Mouse (Mus musculus): Measurements from ENCODE around the gene 1700018B08Rik.

Gene 1700018B08Rik

DNA sequence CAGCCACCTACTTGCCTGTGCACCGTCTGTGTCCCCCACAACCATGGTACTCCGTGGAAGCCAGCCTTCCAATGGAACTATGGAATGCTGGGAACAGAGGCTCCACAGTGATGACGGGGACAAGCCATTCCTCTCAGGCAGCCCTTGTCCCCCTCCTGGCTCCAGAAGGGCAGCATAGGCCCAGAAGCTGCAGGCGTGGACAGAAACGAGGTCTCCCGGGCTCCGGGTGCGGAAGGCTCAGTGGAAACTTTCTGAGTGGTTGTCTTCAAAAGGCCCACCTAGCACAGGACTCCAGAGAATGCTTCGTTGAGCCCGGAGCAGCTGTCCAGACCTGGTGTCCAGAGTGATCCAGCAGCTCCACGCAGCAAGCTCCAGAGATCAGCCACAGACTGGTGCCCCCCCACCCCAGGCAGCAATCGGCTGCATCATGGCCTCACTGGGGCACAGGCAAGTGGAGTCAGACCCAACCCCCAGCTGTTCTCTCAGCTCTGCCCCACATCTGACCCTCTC lies at the start of gene 1700018B08Rik:
Gene 1700018B08Rik (minus strand): TSS at position 45 of the 510 bp plus-strand sequence.
- no peak for DNase-seq

DNA sequence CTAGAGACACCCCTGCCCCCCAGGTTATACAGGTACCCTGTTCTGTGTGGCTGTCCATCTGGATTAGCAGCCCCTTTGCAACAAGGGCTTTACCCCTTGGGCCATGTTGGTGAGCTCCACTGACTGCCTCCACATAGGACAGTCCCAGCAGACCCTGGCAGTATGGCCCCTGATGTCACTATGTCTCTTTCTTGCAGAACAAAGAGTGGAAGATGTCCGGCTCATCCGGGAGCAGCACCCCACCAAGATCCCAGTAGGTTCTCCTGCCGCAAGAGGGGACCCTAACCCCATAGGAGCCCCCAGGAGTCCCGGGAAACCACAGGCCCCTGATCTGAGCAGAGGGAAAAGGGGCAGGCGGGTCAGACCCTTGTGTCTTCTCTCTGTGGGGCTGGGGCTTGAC lies 49.2 kb upstream of the 1700018B08Rik start:
- no peak for DNase-seq

DNA sequence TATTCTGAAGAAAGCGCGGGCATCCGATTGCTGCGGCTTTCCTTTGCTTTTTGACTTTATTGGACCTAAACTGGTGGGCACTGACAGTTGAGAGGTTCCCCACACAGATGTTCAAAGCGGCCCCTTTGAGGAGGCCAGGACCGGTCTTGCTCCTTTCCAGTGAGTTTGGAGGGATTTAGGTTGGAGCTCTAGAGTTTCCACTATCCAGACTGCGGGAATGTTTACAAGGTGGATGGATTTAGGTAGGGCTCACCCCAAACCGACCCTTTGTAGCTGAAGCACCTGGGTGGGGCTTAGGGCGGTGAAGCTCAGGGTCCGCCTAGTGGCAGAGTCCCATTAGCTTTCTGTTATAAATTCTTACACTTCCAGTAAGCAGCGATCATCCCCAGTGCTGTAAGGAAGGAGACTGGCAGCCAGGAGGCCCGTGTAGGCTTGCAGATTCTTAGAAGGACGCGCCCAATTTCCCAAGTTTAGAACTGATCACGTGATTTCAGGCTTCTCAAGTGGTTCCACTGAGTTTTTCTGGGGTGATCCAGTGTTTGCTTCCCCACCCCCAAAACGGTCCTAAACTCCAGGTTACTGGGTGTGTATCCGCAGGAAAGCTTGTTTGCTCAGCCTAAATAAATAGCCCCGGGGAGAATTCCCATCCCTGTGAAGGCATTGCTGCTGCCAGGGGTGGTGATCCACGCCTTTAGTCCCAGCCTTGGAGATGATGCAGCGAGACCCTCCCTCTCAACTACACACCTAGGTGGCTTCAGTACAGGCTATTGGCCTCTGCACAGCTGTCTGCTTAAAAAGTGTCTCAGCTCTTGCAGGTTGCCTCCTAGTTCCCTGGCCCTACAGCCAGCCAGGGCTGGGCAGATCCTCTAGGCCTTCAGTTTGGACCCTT lies 47.3 kb upstream of the 1700018B08Rik start:
- peak; percentile 63 to 66 for DNase-seq

DNA sequence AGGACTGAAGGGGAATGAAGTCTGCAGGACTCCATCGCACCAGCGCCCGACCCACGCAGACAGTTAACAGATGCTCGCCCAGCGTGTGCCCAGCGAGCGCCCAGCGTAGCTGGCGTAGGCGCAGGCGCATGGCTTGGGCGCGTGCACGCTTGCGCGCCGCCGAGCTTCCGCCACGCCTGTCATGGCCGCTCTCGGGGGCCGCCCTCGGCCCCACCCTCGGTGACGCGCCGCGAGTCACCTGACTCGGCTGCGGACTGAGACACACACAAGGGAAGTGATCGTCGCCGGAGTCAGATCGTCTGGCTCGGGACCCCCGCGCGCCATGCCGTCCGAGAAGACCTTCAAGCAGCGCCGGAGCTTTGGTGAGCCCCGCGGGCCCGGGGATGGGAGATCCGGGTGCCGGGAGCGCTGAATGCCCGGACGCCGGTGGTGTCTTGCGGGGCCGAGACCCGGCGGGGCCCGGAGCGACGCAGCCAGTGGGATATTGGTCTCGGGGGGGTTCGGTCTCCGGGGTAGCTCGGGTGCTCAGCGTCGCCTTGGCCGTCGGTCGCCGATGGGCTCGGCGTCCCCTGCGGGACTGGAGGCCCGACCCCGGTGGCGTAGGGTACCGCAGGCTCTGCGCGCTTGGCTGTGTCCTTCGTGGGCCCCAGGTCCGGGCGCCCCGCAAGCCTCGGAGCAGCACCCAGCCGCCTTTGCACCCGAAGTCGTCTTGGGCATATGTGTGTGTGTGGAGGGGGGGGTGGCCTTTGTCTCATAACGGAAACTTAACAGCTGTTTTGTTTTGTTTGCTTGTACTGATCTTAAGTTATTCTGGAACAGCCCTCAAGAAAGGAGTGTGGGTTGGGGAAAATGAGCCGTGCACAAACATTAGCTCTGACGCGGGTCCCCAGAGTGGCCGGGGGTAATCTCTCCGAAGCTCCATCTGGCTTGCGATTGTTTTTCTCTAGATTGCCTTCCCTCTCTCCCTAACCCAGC lies 46.4 kb upstream of the 1700018B08Rik start, which contains the start of gene Map1lc3b:
Gene Map1lc3b (plus strand): TSS at position 159 of the 975 bp plus-strand sequence.
- DNase-seq: peak; percentile 93 to 96

DNA sequence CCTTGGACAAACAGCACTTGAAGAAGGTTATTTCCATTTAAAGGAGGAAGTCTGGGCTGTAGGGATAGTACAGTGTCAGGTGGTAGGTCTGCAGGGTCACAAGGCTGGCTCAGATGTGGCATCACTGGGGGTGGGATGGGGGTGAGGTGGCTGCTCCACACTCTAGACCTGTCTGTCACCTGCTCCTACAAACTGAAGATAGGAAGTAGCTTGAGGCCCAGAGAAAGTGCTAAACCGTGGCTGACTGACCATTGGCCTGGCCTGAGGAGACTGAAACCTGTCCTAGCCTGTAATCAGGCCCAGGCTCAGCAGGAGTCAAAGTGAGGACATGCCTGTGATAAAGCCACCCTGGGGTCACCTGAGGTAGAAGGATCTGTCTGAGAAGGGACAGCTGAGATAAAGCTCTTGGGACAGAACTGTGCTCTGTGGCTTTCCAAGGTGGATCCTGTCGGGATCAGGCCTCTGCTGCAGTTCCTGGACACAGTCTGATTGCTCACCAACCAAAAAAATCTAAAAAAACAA lies 45.1 kb upstream of the 1700018B08Rik start:
- DNase-seq: no peak

DNA sequence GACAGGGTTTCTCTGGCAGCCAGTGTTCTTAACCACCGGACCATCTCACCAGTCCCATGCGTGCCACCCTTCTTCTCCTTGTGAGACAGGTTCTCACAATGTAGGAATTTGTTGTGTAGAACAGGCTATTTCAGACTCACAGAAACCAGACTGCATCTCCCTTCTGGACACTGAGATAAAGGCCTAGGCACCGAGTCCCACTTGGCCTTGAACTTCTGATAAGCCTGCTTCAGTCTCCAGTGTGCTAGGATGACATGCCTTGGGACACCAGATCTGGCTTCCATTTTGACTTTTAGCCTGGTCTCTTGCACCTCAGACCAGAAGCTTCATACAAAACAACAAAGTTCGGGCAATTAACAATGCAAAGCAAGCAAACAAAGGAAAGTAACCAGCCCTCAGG lies 44.6 kb upstream of the 1700018B08Rik start:
- DNase-seq: no peak

DNA sequence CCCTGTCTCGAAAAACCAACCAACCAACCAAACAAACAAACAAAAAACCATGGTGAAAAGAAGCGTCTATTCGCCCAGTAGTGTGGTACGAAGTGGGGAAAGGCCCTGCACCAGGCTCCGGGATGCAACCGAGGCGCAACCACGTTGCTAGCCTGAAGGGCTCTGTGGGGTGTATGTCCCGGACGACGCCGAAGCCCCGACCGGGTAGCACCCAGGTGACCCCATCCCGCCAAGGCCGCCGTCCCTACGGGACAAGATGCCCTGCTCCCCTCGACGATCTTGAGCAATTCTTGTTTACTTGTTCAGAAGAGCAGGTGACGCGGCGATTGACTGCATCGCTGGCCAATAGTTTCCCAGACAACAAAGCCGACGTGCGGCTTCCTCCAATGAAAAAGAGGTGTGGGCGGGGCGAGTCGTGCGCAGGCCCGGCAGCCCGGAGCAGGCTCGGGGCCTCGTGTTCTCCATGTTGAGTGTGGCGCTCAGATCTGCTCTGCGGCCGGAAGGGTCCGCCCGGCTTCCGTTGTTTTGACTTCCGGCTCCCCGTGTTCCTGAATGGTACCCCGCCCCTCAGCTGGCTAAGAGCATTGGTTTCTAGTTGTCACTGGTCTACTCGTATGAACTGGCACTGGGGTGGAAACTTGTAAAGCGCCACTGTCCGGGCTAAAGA lies 41.2 kb upstream of the 1700018B08Rik start:
- DNase-seq: peak; percentile 100

DNA sequence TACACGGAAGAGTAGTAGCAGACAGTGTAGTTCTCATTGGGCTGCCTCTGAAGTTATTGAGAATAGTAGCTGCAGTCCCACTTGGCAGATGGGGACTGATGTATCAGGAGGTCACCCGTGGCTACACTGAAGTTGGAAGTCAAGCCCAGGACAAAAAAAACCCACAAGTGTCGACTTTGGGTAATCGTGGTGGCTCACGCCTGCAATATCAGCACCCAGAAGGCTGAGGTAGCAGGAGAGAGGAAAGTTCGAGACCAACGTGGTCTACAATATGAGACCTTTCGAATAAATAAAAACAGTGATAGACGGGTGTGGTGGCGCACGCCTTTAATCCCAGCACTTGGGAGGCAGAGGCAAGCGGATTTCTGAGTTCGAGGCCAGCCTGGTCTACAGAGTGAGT lies 40.6 kb upstream of the 1700018B08Rik start:
- DNase-seq: no peak

DNA sequence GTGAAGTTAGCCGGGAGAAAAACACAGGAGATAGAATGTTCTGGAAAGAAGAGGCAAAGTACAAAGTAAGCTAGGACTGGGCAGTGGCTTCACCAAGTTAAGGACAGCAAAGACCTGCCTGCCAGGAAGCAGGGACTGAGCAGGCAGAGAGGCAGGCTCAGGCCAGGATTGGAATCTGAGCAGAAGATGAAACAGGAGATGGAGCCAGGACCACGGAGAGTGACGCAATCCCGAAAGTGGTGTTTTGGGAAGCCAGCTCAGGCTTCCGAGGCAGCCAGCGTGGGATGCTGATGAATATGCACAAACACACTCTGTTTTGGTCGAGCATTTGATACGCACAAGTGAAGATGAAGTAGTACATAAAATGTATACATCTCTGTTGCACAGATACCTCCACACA lies 39.5 kb upstream of the 1700018B08Rik start:
- DNase-seq: no peak

DNA sequence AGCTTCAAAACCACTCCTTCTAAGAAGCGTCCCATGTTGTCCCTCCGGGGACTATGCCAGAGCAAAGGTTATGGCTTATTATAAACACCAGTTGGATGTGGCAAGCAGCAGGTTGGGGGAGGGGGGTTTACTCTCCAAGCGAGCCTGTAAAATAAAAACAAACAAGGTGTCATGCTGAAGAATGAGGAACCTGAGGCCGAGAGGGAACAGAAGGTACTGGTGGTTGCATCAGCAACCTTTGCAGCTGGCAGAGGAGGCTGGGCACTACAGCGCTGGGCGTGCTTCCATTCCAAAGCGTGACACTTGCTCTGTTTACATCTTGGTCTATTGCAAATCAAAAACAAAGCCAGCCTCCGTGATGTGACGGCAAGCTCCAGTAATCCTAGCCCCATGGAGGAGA lies 36.3 kb upstream of the 1700018B08Rik start:
- DNase-seq: no peak

DNA sequence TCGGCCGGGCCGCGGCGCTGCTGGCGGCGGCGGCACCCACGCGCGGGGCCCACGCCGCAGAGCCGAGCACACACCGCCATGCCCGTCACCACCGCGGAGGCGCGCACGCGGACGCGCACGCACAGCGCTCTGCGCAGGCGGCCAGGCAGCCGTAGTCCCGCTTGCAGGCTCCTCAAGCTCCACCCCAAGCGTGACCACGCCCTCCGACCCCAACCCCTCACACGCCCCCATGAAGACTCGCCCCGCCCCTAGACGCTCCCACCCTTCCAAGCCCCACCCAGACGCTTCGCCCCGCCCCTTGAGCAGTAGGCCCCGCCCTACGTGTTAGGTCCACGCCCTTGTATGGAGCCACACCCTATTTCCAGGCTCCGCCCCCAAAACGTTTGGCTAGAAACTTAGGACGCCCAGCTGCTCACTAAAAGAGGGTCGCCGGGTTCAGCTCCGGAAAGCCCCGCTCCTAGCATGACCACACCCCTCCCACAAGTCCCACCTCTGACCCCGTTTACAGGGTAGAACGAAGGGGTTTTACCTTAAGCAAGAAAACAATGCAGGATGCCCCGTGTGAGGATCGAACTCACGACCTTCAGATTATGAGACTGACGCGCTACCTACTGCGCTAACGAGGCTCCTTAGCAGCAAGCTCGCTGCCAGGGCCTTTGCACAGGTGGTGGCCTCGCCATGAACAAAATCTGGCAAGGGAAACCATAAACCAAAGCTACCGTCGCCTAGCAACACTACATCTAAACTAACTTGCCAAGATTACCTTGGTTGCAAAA lies 34.7 kb upstream of the 1700018B08Rik start, which contains the start of gene Fbxo31:
Gene Fbxo31 (minus strand): TSS at position 131 of the 776 bp plus-strand sequence.
- peak; percentile 94 to 98 for DNase-seq

DNA sequence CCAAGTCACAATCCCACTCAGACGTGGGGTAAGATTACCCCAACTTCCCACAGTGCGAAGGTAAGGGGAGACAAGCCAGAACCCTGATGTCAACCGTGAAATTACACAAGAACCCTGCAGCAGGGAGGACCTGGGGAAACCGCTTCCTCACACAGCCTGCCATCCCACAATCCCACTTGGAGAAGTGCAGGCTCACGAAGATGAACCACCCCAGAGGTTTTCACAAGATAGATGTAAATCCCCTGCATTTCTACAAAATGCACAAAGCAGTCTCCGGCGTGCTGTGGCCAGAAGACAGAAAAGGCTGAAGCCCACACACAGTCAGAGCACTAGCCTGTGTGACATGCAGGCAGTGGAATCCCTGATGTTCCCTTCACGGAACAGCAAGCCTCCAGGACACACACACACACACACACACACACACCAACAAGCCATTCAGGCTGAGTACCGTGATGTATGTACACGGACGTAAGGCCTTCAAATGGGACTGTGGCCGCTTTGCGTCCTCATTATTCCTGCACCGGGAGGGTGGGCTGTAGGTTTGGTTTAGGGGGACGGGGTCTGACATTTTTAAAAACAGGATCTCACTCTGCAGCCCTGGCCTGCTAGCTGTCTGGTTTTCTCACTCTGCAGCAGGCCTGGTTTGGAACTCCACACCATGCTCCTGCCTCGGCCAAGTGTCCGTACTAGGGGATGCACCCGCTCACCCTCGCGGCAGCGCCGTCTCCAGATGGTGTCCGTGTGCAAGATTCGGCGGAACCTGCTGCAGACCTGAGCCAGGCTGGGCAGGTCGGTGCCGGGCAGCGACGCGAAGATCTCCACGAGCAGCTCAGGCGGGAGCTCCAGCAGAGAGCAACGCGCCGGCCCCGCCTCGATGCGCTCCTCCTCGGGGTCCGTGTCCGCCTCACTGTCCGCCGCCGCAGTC lies 33.9 kb upstream of the 1700018B08Rik start:
- DNase-seq: no peak

DNA sequence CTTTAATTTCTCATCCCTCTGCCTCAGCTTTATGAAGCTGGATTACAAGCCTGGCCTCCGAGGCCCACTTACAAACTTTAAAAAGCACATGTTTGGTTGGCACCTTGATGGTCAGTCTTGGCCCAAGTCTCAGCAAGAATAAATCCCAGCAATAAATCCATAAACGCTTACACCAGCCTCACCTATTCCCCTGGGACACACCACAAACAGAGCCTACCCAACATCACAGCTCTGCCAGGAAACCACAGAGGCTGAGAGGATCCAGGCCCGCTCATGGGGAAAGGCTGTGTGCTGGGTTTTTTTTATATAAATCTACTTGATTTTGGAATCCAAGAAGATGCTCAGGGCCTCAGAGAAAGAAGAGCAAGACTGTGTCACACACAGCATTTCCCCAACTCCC lies 31.5 kb upstream of the 1700018B08Rik start:
- DNase-seq: no peak

DNA sequence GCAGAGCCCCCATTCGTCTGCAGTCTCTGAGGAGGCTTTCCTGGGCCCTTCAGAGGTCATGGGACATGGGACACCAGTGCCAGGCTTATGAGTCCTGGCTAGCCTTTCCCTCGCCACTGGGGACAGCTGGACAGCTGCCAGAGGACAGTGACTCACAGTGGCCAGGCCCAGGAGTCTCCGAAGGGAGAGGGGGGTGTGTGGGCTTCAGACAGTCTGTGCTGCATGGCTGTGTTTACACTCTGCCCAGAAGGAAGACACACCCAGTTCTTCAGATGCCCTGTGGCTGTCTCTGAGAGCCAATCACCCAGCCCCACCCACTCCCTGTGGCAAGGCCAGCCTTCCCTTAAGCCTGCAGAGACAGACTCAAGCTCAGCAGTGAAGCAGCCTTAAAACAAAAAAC lies 29.2 kb upstream of the 1700018B08Rik start:
- DNase-seq: peak; percentile 58 to 70

DNA sequence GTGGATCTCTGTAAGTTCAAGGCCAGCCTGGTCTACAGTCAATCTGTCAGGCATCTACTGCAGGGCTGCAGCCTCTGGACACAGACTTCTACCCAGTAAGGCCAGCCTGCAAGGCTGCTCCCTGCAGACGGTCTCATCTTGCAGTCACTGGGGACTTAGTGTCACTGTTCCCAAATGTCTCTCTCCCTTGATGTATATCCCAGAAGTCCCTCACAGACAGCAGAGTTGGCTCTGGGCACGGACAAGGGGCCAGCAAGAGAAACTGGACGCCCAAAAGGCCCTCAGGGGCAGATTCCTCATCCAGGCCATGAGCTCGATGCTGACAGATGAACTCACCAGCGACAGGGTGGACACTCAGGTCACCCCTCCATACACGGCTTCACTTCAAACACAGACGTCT lies 28.0 kb upstream of the 1700018B08Rik start:
- no peak for DNase-seq

DNA sequence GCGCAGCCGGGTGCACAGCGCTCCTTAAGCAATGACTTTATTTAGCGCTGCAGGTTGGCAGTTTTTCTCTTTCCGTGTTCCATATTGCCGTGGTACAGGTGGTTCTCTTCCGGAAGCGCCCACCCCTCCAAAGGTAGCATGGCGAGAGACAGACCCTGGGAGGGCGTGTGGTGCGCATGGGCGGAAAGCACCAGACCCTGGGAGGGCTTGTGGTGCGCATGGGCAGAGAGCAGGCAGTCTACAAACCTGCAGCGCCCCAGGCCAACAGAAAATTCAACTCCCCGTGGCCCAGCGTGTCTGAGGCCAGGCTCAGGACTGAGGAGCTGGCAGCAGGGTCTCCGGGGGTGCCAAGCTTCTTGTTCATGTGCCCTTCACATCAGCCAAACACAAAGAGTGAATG lies 26.7 kb upstream of the 1700018B08Rik start:
- no peak for DNase-seq

DNA sequence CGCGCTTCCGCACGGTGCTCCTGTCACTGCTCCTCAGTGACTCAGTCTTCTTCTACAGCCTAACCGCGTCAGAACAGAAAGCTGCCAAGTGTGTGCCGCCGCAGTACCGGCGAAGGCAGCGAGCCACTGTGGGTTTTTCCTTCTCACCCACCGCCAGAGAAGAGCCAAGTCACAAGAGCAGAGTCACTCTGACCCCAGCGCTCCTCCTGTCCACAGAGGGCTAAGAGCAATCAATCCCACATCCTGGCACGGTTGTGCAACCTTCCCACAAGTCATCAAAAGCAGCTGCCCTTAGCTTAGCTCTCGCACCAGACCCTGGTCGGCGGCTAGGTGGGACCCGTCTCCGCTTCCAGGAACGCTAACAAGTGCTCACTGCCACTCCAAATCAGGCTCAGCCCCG lies 26.2 kb upstream of the 1700018B08Rik start:
- DNase-seq: no peak

DNA sequence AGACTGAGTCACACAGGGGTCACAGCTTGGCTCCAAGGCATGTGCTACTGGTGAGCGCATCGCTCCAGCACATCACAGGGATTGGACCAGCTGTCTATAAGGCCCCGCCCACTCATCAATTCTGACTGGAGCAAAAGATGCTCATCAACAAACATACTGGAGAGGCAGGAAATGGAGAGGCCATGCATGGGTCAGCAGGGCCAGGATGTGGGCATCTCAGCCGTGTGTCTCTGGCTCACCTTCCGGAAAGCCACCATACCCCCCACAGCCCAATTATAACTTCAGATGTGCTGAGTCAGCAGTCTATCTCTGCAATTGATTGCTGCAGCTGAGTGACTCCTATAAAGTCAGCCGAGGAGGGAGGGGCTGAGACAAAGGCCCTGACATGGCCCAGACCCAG lies 24.2 kb upstream of the 1700018B08Rik start:
- DNase-seq: no peak

DNA sequence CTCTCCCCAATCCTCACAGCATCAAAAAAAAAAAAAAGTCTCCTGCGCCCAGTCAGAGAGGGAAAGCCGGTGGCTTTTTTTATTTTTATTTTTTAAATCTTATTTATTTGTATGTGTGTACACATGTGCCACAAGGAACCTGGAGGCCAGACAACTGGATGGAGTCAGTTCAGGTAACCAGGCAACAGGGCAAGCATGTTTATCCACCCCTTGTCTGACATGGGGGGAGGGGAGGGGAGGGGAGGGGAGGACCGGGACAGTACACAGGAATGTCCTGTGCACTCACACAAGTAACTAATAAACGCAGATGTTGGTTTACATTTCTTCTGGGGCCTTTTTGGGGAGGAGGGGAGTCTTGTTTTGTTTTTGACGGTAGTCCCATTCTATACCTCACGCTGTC lies 19.6 kb upstream of the 1700018B08Rik start:
- DNase-seq: no peak

DNA sequence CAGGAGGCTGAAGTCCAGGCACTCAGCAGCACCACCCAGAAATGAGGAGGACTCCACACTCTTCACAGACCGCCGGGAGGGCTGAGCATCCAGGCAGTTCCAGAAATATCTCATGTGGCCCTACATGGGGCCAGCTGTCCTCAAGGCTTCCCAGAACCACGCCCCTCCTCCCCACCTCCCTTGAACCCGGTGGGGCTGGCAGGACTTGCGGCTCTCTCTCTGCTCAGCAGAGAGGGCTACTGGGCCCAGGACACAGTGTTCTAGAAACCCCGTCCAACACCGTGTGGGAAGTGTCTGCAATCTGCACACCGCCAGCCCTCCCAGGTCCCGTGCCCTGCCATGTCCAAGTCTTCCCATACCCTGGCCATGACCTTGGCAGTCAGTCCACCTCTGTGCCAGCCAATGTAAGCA lies 18.8 kb upstream of the 1700018B08Rik start:
- DNase-seq: peak; percentile 27 to 48
